Mouse (Mus musculus) heart, postnatal 0 days (tissue): Measurements from ENCODE around the gene Mllt11. TPM values are rescaled to one million over a fixed set of nuclear protein-coding genes. Genes with fewer than 3 reads are reported as not detected.

Source experiments
- ATAC-seq: fragments of 200-750 bp; cut with Nextera tagmentation; 2 replicates; pipeline ENCODE4 v1.8.0; 2017; ENCODE audit warnings: low read depth, moderate number of reproducible peaks, moderate library complexity; ENCODE audit not compliant: insufficient read depth
- DNase-seq: peaks from one replicate; pipeline ENCODE4 v3.0.0-alpha.2; 2016; ENCODE audit warnings: low spot score
- H3K27ac ChIP-seq: fragments of 300-500 bp; sonication (generic); 2 replicates; pipeline ENCODE4 v1.5.1; 2014; ENCODE audit warnings: low read depth, mild to moderate bottlenecking
- H3K27me3 ChIP-seq: fragments of 300-500 bp; sonication (generic); 2 replicates; pipeline ENCODE4 v1.6.1; 2014; ENCODE audit warnings: low read length, mixed read lengths; ENCODE audit not compliant: control insufficient read depth, insufficient read depth
- H3K36me3 ChIP-seq: fragments of 300-500 bp; sonication (generic); replicated peaks from 2 replicates; pipeline ENCODE4 v1.6.1; 2014; ENCODE audit warnings: low read length, mixed read lengths; ENCODE audit not compliant: control insufficient read depth, insufficient read depth
- H3K4me1 ChIP-seq: fragments of 300-500 bp; sonication (generic); 2 replicates; pipeline ENCODE4 v1.6.1; 2014; ENCODE audit warnings: antibody characterized with exemption; ENCODE audit not compliant: control insufficient read depth, insufficient read depth
- H3K4me2 ChIP-seq: fragments of 300-500 bp; sonication (generic); 2 replicates; pipeline ENCODE4 v1.6.1; 2014; ENCODE audit warnings: low read depth, mild to moderate bottlenecking, low read length, moderate library complexity
- H3K4me3 ChIP-seq: fragments of 300-500 bp; sonication (generic); 2 replicates; pipeline ENCODE4 v1.5.1; 2014; ENCODE audit warnings: low read depth, low read length
- H3K9ac ChIP-seq: fragments of 300-500 bp; sonication (generic); replicated peaks from 2 replicates; pipeline ENCODE4 v1.6.1; 2014; ENCODE audit warnings: low read depth, low read length, mixed read lengths
- H3K9me3 ChIP-seq: fragments of 300-500 bp; sonication (generic); replicated peaks from 2 replicates; pipeline ENCODE4 v1.6.1; 2016; ENCODE audit warnings: low read length; ENCODE audit not compliant: control insufficient read depth
- CTCF ChIP-seq: IDR thresholded peaks from 2 replicates; pipeline ENCODE4 v1.5.1; 2016; ENCODE audit warnings: antibody characterized with exemption, control low read depth, low read depth
- EP300 ChIP-seq: IDR thresholded peaks from 2 replicates; pipeline ENCODE4 v1.6.1; 2016; ENCODE audit warnings: antibody characterized with exemption, low read depth
- WGBS: fragments of 180-500 bp; shearing (Covaris S2); extraction: QIAGEN DNeasy Blood & Tissue Kit; methylation state at CpG from one replicate; pipeline ENCODE4 v1.1.7; 2014; 5-methylcytosine and 5-hydroxymethylcytosine counted together
- polyA plus RNA-seq: library from polyadenylated mRNA; unstranded; fragments of >200 nt; fragmentation: Nextera tagmentation; extraction: Ambion mirVana; gene quantifications from 2 replicates; pipeline ENCODE4 v1.2.1, GENCODE M21; 2015
- total RNA-seq: library from RNA; depleted of rRNA; stranded (reverse); fragments of >200 nt; gene quantifications from 2 replicates; pipeline ENCODE4 v1.2.3, GENCODE M21; 2014; ENCODE audit warnings: low replicate concordance

Gene Mllt11
- total and polyA plus RNA-seq, 2 experiments from 2014 or later = 6.1 to 9.0 TPM

GRCm38 (mm10) chr3:95208286-95208685, 23.7 kb downstream of the Mllt11 start:
- Histone ChIP-seq H3K9me3 (no peaks in the 10 kb centered on the region), H3K4me2 (no peak overlapping the region), H3K4me3 (no peak overlapping the region), H3K9ac (no peak overlapping the region), H3K36me3 (peaks cover 50% of the 10 kb centered on the region), H3K27ac (no peak overlapping the region), H3K4me1 (no peaks in the 10 kb centered on the region), H3K27me3 (no peaks in the 10 kb centered on the region)
- TF ChIP-seq EP300 = no peak
- TF ChIP-seq CTCF = no peak
- no peak for DNase-seq
- WGBS = 90% methylated on average over 4 of the region's 4 CpGs
- ATAC-seq = no peak

GRCm38 (mm10) chr3:95203880-95204279, 28.1 kb downstream of the Mllt11 start:
- no peak for DNase-seq
- WGBS = 89% methylated on average over 6 of the region's 6 CpGs
- no peak for TF ChIP-seq EP300
- TF ChIP-seq CTCF = no peak
- Histone ChIP-seq H3K9ac (no peak overlapping the region), H3K36me3 (peaks cover 84% of the 10 kb centered on the region), H3K4me3 (no peak overlapping the region), H3K27me3 (no peaks in the 10 kb centered on the region), H3K4me2 (no peak overlapping the region), H3K9me3 (no peaks in the 10 kb centered on the region), H3K4me1 (no peaks in the 10 kb centered on the region), H3K27ac (no peak overlapping the region)
- no peak for ATAC-seq

- no peaks in the 10 kb centered on the region for H3K27me3 ChIP-seq
- no peak overlapping the region for H3K4me3 ChIP-seq
- H3K4me2 ChIP-seq = no peak overlapping the region
- no peak for TF ChIP-seq EP300
- TF ChIP-seq CTCF = no peak
- H3K4me1 ChIP-seq = no peaks in the 10 kb centered on the region
- H3K36me3 ChIP-seq = peaks cover 96% of the 10 kb centered on the region
- DNase-seq = no peak
- no peak for ATAC-seq
- no peak overlapping the region for H3K27ac ChIP-seq
- H3K9me3 ChIP-seq = no peaks in the 10 kb centered on the region
- H3K9ac ChIP-seq = no peak overlapping the region
- 83% methylated on average over 2 of the region's 2 CpGs for WGBS
These were observed 31.4 kb downstream of the Mllt11 start for GRCm38 (mm10) chr3:95200562-95200961.

GRCm38 (mm10) chr3:95200132-95200531, 31.8 kb downstream of the Mllt11 start:
- DNase-seq (no peak), ATAC-seq (no peak)
- Histone ChIP-seq H3K4me3 (no peak overlapping the region), H3K27ac (no peak overlapping the region), H3K4me1 (no peaks in the 10 kb centered on the region), H3K9ac (no peak overlapping the region), H3K9me3 (no peaks in the 10 kb centered on the region), H3K4me2 (no peak overlapping the region), H3K36me3 (peaks cover 93% of the 10 kb centered on the region), H3K27me3 (no peaks in the 10 kb centered on the region)
- WGBS = 88% methylated on average over 7 of the region's 7 CpGs
- TF ChIP-seq CTCF = no peak
- no peak for TF ChIP-seq EP300

GRCm38 (mm10) chr3:95199101-95199500, 32.9 kb downstream of the Mllt11 start:
- Histone ChIP-seq H3K36me3 (peaks cover 91% of the 10 kb centered on the region), H3K27ac (no peak overlapping the region), H3K9ac (no peak overlapping the region), H3K4me1 (no peaks in the 10 kb centered on the region), H3K4me2 (no peak overlapping the region), H3K27me3 (no peaks in the 10 kb centered on the region), H3K4me3 (no peak overlapping the region), H3K9me3 (no peaks in the 10 kb centered on the region)
- no peak for ATAC-seq
- no peak for TF ChIP-seq CTCF
- no peak for TF ChIP-seq EP300
- 65% methylated on average over 1 of the region's 1 CpGs for WGBS
- DNase-seq = no peak

- no peak overlapping the region for H3K4me3 ChIP-seq
- H3K27ac ChIP-seq = no peak overlapping the region
- 84% methylated on average over 2 of the region's 2 CpGs for WGBS
- no peak overlapping the region for H3K9ac ChIP-seq
- DNase-seq (no peak), ATAC-seq (no peak)
- no peaks in the 10 kb centered on the region for H3K9me3 ChIP-seq
- TF ChIP-seq EP300 (no peak), CTCF (no peak)
- H3K4me2 ChIP-seq = no peak overlapping the region
- peaks cover 77% of the 10 kb centered on the region for H3K36me3 ChIP-seq
- H3K4me1 ChIP-seq = no peaks in the 10 kb centered on the region
- H3K27me3 ChIP-seq = no peaks in the 10 kb centered on the region
These were observed 36.2 kb downstream of the Mllt11 start for GRCm38 (mm10) chr3:95195772-95196171.
